Mouse (Mus musculus) hindbrain, embryonic 13.5 days (tissue): ENCODE results near the gene Rtn4rl2. TPM values are rescaled to one million over a fixed set of nuclear protein-coding genes. Genes with fewer than 3 reads are reported as not detected.

ENCODE experiments used
- ATAC-seq: fragments of 200-750 bp; cut with Nextera tagmentation; 2 replicates; pipeline ENCODE4 v1.8.0; 2017; ENCODE audit warnings: moderate TSS enrichment; ENCODE audit not compliant: low FRiP score
- H3K27ac ChIP-seq: fragments of 300-500 bp; sonication (generic); 2 replicates; pipeline ENCODE4 v1.5.1; 2015; ENCODE audit warnings: inconsistent platforms, mild to moderate bottlenecking, moderate library complexity
- H3K27me3 ChIP-seq: fragments of 300-500 bp; sonication (generic); 2 replicates; pipeline ENCODE4 v1.6.1; 2015; ENCODE audit warnings: mild to moderate bottlenecking, inconsistent platforms
- H3K36me3 ChIP-seq: fragments of 300-500 bp; sonication (generic); 2 replicates; pipeline ENCODE4 v1.6.1; 2015; ENCODE audit warnings: mild to moderate bottlenecking, inconsistent platforms
- H3K4me1 ChIP-seq: fragments of 300-500 bp; sonication (generic); replicated peaks from 2 replicates; pipeline ENCODE4 v1.6.1; 2015; ENCODE audit warnings: inconsistent platforms
- H3K4me2 ChIP-seq: fragments of 300-500 bp; sonication (generic); 2 replicates; pipeline ENCODE4 v1.6.1; 2015; ENCODE audit warnings: inconsistent platforms, mild to moderate bottlenecking, moderate library complexity
- H3K4me3 ChIP-seq: fragments of 300-500 bp; sonication (generic); 2 replicates; pipeline ENCODE4 v1.5.1; 2015; ENCODE audit warnings: mild to moderate bottlenecking, inconsistent platforms
- H3K9ac ChIP-seq: fragments of 300-500 bp; sonication (generic); 2 replicates; pipeline ENCODE4 v1.6.1; 2015; ENCODE audit warnings: mild to moderate bottlenecking, inconsistent platforms
- H3K9me3 ChIP-seq: fragments of 300-500 bp; sonication (generic); 2 replicates; pipeline ENCODE4 v1.6.1; 2016; ENCODE audit warnings: inconsistent platforms
- WGBS: fragments of 180-500 bp; shearing (Covaris S2); methylation state at CpG from one replicate; pipeline ENCODE4 v1.1.7; 2015; 5-methylcytosine and 5-hydroxymethylcytosine counted together
- polyA plus RNA-seq: library from polyadenylated mRNA; unstranded; fragments of >200 nt; fragmentation: Nextera tagmentation; extraction: Ambion mirVana; gene quantifications from 2 replicates; pipeline ENCODE4 v1.2.1, GENCODE M21; 2015

The Rtn4rl2 gene
- polyA plus RNA-seq, 1 experiment from 2014 or later: 2.0 TPM

- Histone ChIP-seq H3K27ac (no peak overlapping the region), H3K9ac (peak overlapping the region; percentile 67), H3K36me3 (no peaks in the 10 kb centered on the region), H3K9me3 (no peaks in the 10 kb centered on the region), H3K4me1 (peaks cover 24% of the 10 kb centered on the region), H3K4me2 (peak overlapping the region; percentile 99), H3K27me3 (peaks cover 63% of the 10 kb centered on the region), H3K4me3 (peak overlapping the region; percentile 57)
- 1% methylated on average over 47 of the region's 47 CpGs for WGBS
- peak; percentile 31; the same call in 1 of the 2 replicates for ATAC-seq
Measured at GRCm38 (mm10) chr2:84838993-84839980, 47.2 kb downstream of the Rtn4rl2 start.

GRCm38 (mm10) chr2:84838593-84838949 lies 47.9 kb downstream of the Rtn4rl2 start, which contains the start of gene Slc43a1:
Gene Slc43a1, plus strand, starts transcription at chr2:84838850.
- Histone ChIP-seq H3K4me2 (peak within 1 kb of the TSS; percentile 99), H3K4me1 (peaks cover 24% of the 10 kb centered on the region), H3K27ac (no peak within 1 kb of the TSS), H3K9ac (peak within 1 kb of the TSS; percentile 67), H3K36me3 (no peaks in the 10 kb centered on the region), H3K4me3 (peak within 1 kb of the TSS; percentile 57), H3K27me3 (peaks cover 63% of the 10 kb centered on the region), H3K9me3 (no peaks in the 10 kb centered on the region)
- ATAC-seq: no peak
- WGBS: 19% methylated on average over 10 of the region's 10 CpGs

- H3K9ac ChIP-seq: no peak overlapping the region
- H3K4me2 ChIP-seq: no peak overlapping the region
- no peak for ATAC-seq
- no peak overlapping the region for H3K27ac ChIP-seq
- H3K36me3 ChIP-seq: no peaks in the 10 kb centered on the region
- no peaks in the 10 kb centered on the region for H3K9me3 ChIP-seq
- WGBS: 34% methylated on average over 9 of the region's 9 CpGs
- H3K4me3 ChIP-seq: no peak overlapping the region
- peaks cover 24% of the 10 kb centered on the region for H3K4me1 ChIP-seq
- peaks cover 63% of the 10 kb centered on the region for H3K27me3 ChIP-seq
Measured at GRCm38 (mm10) chr2:84837817-84838592, 48.5 kb downstream of the Rtn4rl2 start.

GRCm38 (mm10) chr2:84837107-84837506 lies 49.4 kb downstream of the Rtn4rl2 start:
- peaks cover 63% of the 10 kb centered on the region for H3K27me3 ChIP-seq
- WGBS: 60% methylated on average over 8 of the region's 8 CpGs
- no peak for ATAC-seq
- H3K4me2 ChIP-seq: no peak overlapping the region
- H3K27ac ChIP-seq: no peak overlapping the region
- H3K9ac ChIP-seq: no peak overlapping the region
- H3K4me3 ChIP-seq: no peak overlapping the region
- H3K4me1 ChIP-seq: peaks cover 24% of the 10 kb centered on the region
- H3K9me3 ChIP-seq: no peaks in the 10 kb centered on the region
- no peaks in the 10 kb centered on the region for H3K36me3 ChIP-seq

- H3K4me3 ChIP-seq: no peak overlapping the region
- peak; percentile 65 for ATAC-seq
- H3K4me2 ChIP-seq: no peak overlapping the region
- H3K27me3 ChIP-seq: peaks cover 11% of the 10 kb centered on the region
- H3K36me3 ChIP-seq: peaks cover 9% of the 10 kb centered on the region
- no peaks in the 10 kb centered on the region for H3K9me3 ChIP-seq
- H3K9ac ChIP-seq: no peak overlapping the region
- WGBS: 43% methylated on average over 10 of the region's 10 CpGs
- H3K27ac ChIP-seq: no peak overlapping the region
- H3K4me1 ChIP-seq: peaks cover 13% of the 10 kb centered on the region
Measured at GRCm38 (mm10) chr2:84831666-84832391, 54.7 kb downstream of the Rtn4rl2 start.

- peaks cover 17% of the 10 kb centered on the region for H3K4me1 ChIP-seq
- H3K27me3 ChIP-seq: 0 out of 2 replicates have a peak, but pooled peaks cover 4% of the 10 kb centered on the region
- no peak overlapping the region for H3K27ac ChIP-seq
- no peaks in the 10 kb centered on the region for H3K9me3 ChIP-seq
- H3K4me3 ChIP-seq: peak overlapping the region; percentile 90
- ATAC-seq: peak; percentile 51
- peaks cover 9% of the 10 kb centered on the region for H3K36me3 ChIP-seq
- peak overlapping the region; percentile 100 for H3K4me2 ChIP-seq
- H3K9ac ChIP-seq: peak overlapping the region; percentile 85
- 1% methylated on average over 29 of the region's 29 CpGs for WGBS
Measured at GRCm38 (mm10) chr2:84827283-84827920, 59.1 kb downstream of the Rtn4rl2 start.

GRCm38 (mm10) chr2:84826488-84827282 lies 59.8 kb downstream of the Rtn4rl2 start, which contains the start of gene Timm10:
Gene Timm10, plus strand, starts transcription at chr2:84826997.
- peak; percentile 91 for ATAC-seq
- peak within 1 kb of the TSS; percentile 100 for H3K4me2 ChIP-seq
- whole genome bisulfite sequencing: under 1% methylated on average over 34 of the region's 34 CpGs

GRCm38 (mm10) chr2:84823237-84823636 lies 63.3 kb downstream of the Rtn4rl2 start:
- no peak overlapping the region for H3K4me2 ChIP-seq
- 59% methylated on average over 2 of the region's 2 CpGs for WGBS
- peaks cover 22% of the 10 kb centered on the region for H3K27me3 ChIP-seq
- no peak overlapping the region for H3K9ac ChIP-seq
- no peak overlapping the region for H3K4me3 ChIP-seq
- peaks cover 13% of the 10 kb centered on the region for H3K4me1 ChIP-seq
- H3K27ac ChIP-seq: no peak overlapping the region
- no peaks in the 10 kb centered on the region for H3K36me3 ChIP-seq
- H3K9me3 ChIP-seq: no peaks in the 10 kb centered on the region
- ATAC-seq: no peak

More at GRCm38 (mm10) chr2:84826488-84827282, 59.8 kb downstream of the Rtn4rl2 start, which contains the start of gene Timm10:
- peak within 1 kb of the TSS; percentile 85 for H3K9ac ChIP-seq
- no peaks in the 10 kb centered on the region for H3K9me3 ChIP-seq
- H3K27me3 ChIP-seq: peaks cover 10% of the 10 kb centered on the region
- H3K27ac ChIP-seq: peak within 1 kb of the TSS; percentile 40
- peaks cover 9% of the 10 kb centered on the region for H3K36me3 ChIP-seq
- peaks cover 14% of the 10 kb centered on the region for H3K4me1 ChIP-seq
- H3K4me3 ChIP-seq: peak within 1 kb of the TSS; percentile 90

GRCm38 (mm10) chr2:84822552-84822951 lies 64.0 kb downstream of the Rtn4rl2 start, which contains the start of gene Smtnl1:
Gene Smtnl1, minus strand, starts transcription at chr2:84822652.
- 72% methylated on average over 13 of the region's 13 CpGs for WGBS
- Histone ChIP-seq H3K27ac (no peak within 1 kb of the TSS), H3K36me3 (no peaks in the 10 kb centered on the region), H3K4me2 (no peak within 1 kb of the TSS), H3K4me1 (peaks cover 6% of the 10 kb centered on the region), H3K9me3 (no peaks in the 10 kb centered on the region), H3K9ac (no peak within 1 kb of the TSS), H3K4me3 (no peak within 1 kb of the TSS), H3K27me3 (peaks cover 22% of the 10 kb centered on the region)
- no peak for ATAC-seq
